Mouse (Mus musculus) urinary bladder, postnatal 0 days (tissue): Measurements from ENCODE around the gene Ccdc80. TPM values are rescaled to one million over a fixed set of nuclear protein-coding genes. Genes with fewer than 3 reads are reported as not detected.

Experiments
- polyA plus RNA-seq: library from polyadenylated mRNA; unstranded; fragments of >200 nt; fragmentation: Nextera tagmentation; extraction: Ambion mirVana; gene quantifications from 2 replicates; pipeline ENCODE4 v1.2.1, GENCODE M21; 2015

Gene Ccdc80
- 122 and 123 TPM in 2 replicates for polyA plus RNA-seq

DNA sequence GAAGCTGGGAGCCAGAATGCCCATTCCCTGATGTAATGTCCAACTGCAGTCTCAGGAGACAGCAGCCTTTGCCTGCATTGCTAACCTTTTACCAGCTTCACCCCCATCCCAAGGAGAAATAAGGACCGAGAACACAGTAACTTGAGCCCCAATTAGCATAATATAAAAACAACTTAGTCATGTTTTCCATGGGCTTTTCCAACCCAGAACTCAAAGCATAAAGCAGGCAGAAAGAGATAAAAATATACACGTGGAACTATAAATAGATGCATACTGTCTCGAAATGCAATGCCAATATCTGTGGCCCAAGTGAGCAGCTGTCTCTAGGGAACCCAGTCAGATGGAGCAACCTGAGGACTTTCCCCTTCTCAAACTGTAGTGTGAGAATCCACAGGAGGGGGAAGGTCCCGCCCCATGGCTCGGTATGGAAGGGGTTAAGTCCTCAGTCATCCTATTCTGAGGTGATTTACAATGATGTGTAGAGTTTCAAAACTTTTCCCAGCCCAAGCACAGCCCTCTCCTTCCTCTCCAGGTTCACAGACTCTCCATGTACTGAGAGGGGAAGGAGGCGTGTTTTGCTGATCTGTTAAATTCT is at the start of gene Ccdc80:
Ccdc80 (plus strand) TSS at position 266 of the 595 bp plus-strand sequence.

DNA sequence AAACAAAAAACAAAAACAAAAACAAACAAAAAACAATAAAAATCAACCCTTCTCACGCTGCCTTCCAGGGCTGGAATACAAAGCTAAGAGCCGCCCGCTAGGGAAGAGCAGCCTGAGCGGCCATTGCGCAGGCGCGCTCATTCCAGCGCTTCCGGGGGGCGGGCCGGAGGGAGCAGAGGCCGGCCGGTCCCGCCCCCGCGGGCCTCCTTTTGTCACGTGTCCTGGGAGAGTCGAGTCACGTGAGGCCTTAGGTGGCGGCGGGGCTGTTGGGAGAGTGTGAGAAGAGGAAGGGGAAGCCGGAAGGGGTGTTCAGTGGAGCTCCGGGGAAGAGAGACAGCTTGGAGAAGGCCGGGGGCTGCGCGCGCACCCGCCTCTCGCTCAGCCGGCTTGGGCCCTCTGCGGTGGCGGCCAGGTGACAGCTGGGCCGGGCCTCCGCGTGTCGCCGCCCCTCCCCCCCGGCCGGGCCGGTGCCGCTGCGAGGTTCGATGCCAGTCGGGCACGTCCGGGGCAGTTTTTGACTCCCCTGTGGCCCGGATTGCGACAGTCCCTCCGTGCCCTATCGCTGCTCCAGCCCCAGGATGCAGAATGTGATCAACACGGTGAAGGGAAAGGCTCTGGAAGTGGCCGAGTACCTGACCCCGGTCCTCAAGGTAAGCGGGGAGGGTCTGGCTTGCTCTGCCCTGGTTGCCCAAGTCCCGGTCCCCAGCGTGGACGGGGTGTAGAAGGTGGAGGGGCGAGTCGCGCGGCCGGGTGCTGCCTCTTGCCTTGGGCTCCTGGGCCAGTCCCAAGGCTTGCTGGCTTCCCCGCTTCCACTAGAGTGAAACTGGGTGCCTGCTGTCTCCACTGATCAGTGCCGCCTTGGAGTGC is 65.6 kb downstream of the Ccdc80 start, which contains the start of the genes Slc35a5 and Atg3:
Slc35a5 (minus strand) TSS at position 185 of the 867 bp plus-strand sequence.
Atg3 (plus strand) TSS at position 264 of the 867 bp plus-strand sequence.

Other genes with a start within 250 kb of the Ccdc80 start
- 0.15 TPM in 1 of 2 replicates, not detected in the other for gene Cd200r2, start 226.3 kb upstream of the Ccdc80 start, polyA plus RNA-seq
- 5.1 and 6.8 TPM in 2 replicates for gene Cd200r3, start 149.7 kb upstream of the Ccdc80 start, polyA plus RNA-seq
- 12.6 TPM in 2 replicates for gene Slc35a5, start 65.3 kb downstream of the Ccdc80 start, polyA plus RNA-seq
- gene Atg3, start 65.4 kb downstream of the Ccdc80 start, polyA plus RNA-seq: 33.1 and 34.9 TPM in 2 replicates
- not detected in 2 replicates for gene Btla, start 130.9 kb downstream of the Ccdc80 start, polyA plus RNA-seq